Mouse (Mus musculus): Measurements from ENCODE around the gene Ier2. TPM values are rescaled to one million over a fixed set of nuclear protein-coding genes. Genes with fewer than 3 reads are reported as not detected.

Gene Ier2
- total RNA-seq, 1 experiment: 49.7 TPM

- TF ChIP-seq ZC3H11A (IDR thresholded peaks at IDR 0.05; ENCODE audit: borderline replicate concordance, low read depth, low read length) (no peak), MAFK (IDR thresholded peaks at IDR 0.05; ENCODE audit: insufficient read depth, low read depth, low read length) (no peak), ZNF384 (IDR thresholded peaks at IDR 0.05; ENCODE audit: low read depth, low read length) (no peak), CHD2 (IDR thresholded peaks at IDR 0.05; ENCODE audit: low read depth, low read length) (no peak), HCFC1 (IDR thresholded peaks at IDR 0.05; ENCODE audit: borderline replicate concordance, insufficient read depth, low read length) (no peak)
- DNase-seq (ENCODE audit: low read depth, low spot score): no peak
- no peak overlapping the region for H3K9ac ChIP-seq (ENCODE audit: insufficient read depth, low read depth, low read length, poor library complexity, severe bottlenecking)
- in situ Hi-C loops (cut with MboI; ENCODE audit: low sequenced_read_pairs in 2 of 2, unreplicated experiment in 2 of 2): loop anchor here in 1 of 2 experiments (5.0 kb wide), 1 partner anchor 122 kb away; no protein-coding TSS in a partner anchor
- no peaks in the 10 kb centered on the region for H3K9me3 ChIP-seq (ENCODE audit: control insufficient read depth, insufficient read depth, low read depth, low read length)
- peaks cover 2 to 5% of the 10 kb centered on the region in 2 experiments; a peak in 1 of 4 replicates for H3K4me1 ChIP-seq (ENCODE audit: control insufficient read depth in 2 of 2, insufficient read depth in 2 of 2, low read length in 2 of 2, poor library complexity in 1 of 2)
- H3K36me3 ChIP-seq (ENCODE audit: control insufficient read depth, insufficient read depth, low read length, poor library complexity, severe bottlenecking): peaks cover 53% of the 10 kb centered on the region
- H3K4me3 ChIP-seq (ENCODE audit: insufficient read depth in 1 of 2, low read depth in 1 of 2, low read length in 2 of 2, poor library complexity in 1 of 2, severe bottlenecking in 1 of 2): no peak overlapping the region
- no peak overlapping the region for H3K27ac ChIP-seq (ENCODE audit: insufficient read depth, low read depth, low read length, poor library complexity, severe bottlenecking)
Observed at GRCm38 (mm10) chr8:84695140-84695539, 32.5 kb upstream of the Ier2 start.

DNA sequence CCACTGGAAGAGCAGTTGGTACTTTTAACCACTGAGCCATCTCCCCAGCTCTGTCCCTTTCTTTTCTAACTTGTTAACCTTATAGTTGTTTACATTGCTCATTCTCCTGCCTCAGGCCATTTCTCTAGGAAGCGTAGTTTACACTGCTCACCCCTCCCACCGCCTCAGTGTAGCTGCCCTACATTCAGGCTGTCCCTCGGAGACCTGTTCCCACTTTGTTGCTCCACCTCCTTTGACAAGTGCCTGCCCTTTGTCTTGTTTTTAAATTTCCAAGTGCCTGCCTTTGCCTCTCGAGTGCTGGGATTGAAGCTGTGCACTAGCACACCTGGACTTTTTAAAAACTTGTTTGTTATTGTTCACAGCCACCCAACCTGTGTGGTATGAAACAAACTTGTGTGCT lies 30.7 kb upstream of the Ier2 start:
- H3K4me3 ChIP-seq (ENCODE audit: insufficient read depth in 1 of 2, low read depth in 1 of 2, low read length in 2 of 2, poor library complexity in 1 of 2, severe bottlenecking in 1 of 2): no peak overlapping the region
- no peak overlapping the region for H3K9ac ChIP-seq (ENCODE audit: insufficient read depth, low read depth, low read length, poor library complexity, severe bottlenecking)
- peaks cover 1 to 5% of the 10 kb centered on the region in 2 experiments; a peak in 3 of 4 replicates for H3K4me1 ChIP-seq (ENCODE audit: control insufficient read depth in 2 of 2, insufficient read depth in 2 of 2, low read length in 2 of 2, poor library complexity in 1 of 2)
- in situ Hi-C loops (cut with MboI; ENCODE audit: low sequenced_read_pairs in 2 of 2, unreplicated experiment in 2 of 2): no loop called here
- H3K27ac ChIP-seq (ENCODE audit: insufficient read depth, low read depth, low read length, poor library complexity, severe bottlenecking): no peak overlapping the region
- DNase-seq (ENCODE audit: low read depth, low spot score): no peak
- TF ChIP-seq ZNF384 (IDR thresholded peaks at IDR 0.05; ENCODE audit: low read depth, low read length) (no peak), ZC3H11A (IDR thresholded peaks at IDR 0.05; ENCODE audit: borderline replicate concordance, low read depth, low read length) (no peak), CHD2 (IDR thresholded peaks at IDR 0.05; ENCODE audit: low read depth, low read length) (no peak), MAFK (IDR thresholded peaks at IDR 0.05; ENCODE audit: insufficient read depth, low read depth, low read length) (no peak), HCFC1 (IDR thresholded peaks at IDR 0.05; ENCODE audit: borderline replicate concordance, insufficient read depth, low read length) (no peak)
- H3K9me3 ChIP-seq (ENCODE audit: control insufficient read depth, insufficient read depth, low read depth, low read length): no peaks in the 10 kb centered on the region
- H3K36me3 ChIP-seq (ENCODE audit: control insufficient read depth, insufficient read depth, low read length, poor library complexity, severe bottlenecking): peaks cover 39% of the 10 kb centered on the region

DNA sequence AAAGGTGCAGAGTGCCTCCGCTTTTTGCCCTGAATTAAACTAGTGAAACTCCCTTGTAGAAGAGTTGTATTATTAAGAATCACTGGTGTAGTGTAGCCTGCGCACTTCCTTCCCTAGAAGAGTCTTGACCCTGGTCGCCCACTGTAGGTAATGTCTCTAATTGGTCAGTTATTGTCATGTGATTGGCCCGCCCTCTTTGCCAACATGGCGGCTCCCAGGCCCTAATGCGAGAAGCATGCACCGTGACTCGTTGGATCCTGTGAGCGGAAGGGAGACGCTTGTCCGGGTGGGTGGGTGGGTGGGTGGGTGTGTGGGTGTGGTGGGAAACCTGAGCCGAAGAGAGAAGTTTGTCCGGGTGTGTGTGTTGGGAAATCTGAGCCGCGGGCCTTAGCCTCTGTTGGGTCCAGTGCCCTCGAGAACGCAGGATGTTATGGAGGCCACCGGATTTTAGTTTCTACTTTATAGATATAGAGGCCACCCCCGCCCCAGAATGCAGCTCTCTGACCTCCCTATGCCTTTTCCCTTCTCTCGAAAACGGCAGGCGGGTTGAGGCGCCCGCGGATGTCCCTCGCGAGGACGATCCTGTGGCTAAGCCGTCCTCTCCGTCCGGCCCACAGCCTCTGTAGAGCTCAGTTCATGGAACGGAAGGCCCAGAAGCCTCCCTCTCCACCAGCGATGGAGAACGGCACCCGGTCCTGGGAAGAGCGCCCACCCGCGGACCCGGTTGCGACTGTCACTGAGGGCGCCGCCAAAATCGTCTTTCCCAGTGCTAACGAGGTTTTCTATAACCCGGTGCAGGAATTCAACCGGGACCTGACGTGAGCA lies 26.7 kb upstream of the Ier2 start:
- Histone ChIP-seq H3K27ac (ENCODE audit: insufficient read depth, low read depth, low read length, poor library complexity, severe bottlenecking) (peak overlapping the region; percentile 69; the same call in 1 of the 2 replicates), H3K4me3 (ENCODE audit: insufficient read depth in 1 of 2, low read depth in 1 of 2, low read length in 2 of 2, poor library complexity in 1 of 2, severe bottlenecking in 1 of 2) (peak overlapping the region; percentile 81 to 97), H3K36me3 (ENCODE audit: control insufficient read depth, insufficient read depth, low read length, poor library complexity, severe bottlenecking) (peaks cover 26% of the 10 kb centered on the region), H3K4me1 (ENCODE audit: control insufficient read depth in 2 of 2, insufficient read depth in 2 of 2, low read length in 2 of 2, poor library complexity in 1 of 2) (peaks cover 6 to 15% of the 10 kb centered on the region in 2 experiments; a peak in 3 of 4 replicates), H3K9ac (ENCODE audit: insufficient read depth, low read depth, low read length, poor library complexity, severe bottlenecking) (peak overlapping the region; percentile 96), H3K9me3 (ENCODE audit: control insufficient read depth, insufficient read depth, low read depth, low read length) (no peaks in the 10 kb centered on the region)
- TF ChIP-seq MAFK (IDR thresholded peaks at IDR 0.05; ENCODE audit: insufficient read depth, low read depth, low read length) (no peak), HCFC1 (IDR thresholded peaks at IDR 0.05; ENCODE audit: borderline replicate concordance, insufficient read depth, low read length) (peak; percentile 88), CHD2 (IDR thresholded peaks at IDR 0.05; ENCODE audit: low read depth, low read length) (peak; percentile 51; the same call in 1 of the 2 replicates), ZNF384 (IDR thresholded peaks at IDR 0.05; ENCODE audit: low read depth, low read length) (no peak)
- no peak for DNase-seq (ENCODE audit: low read depth, low spot score)
- in situ Hi-C loops (cut with MboI; ENCODE audit: low sequenced_read_pairs in 2 of 2, unreplicated experiment in 2 of 2): no loop called here

DNA sequence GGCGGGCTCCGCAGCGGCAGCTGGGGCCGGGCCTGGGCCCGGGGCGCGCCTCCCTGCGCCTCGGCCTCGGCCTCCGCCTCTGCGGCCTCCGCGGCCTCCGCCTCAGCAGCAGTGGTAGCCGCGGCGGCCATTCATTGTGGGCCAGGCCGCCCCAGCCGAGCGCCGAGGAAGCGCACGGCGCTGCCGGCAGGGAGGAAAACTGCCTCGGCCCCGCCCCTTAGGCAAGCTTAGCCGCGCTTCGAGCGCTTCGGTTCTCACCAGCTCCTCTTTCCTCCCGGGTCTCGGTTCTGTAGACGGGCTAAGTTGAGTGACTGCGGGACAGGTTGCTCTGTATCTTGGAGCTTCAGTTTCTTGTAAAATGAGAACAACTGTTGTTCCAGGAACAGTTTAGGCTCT lies 25.1 kb upstream of the Ier2 start, which contains the start of gene Nacc1:
Nacc1 (minus strand) TSS at position 158 of the 396 bp plus-strand sequence.
- Histone ChIP-seq H3K36me3 (ENCODE audit: control insufficient read depth, insufficient read depth, low read length, poor library complexity, severe bottlenecking) (peaks cover 23% of the 10 kb centered on the region), H3K4me1 (ENCODE audit: control insufficient read depth in 2 of 2, insufficient read depth in 2 of 2, low read length in 2 of 2, poor library complexity in 1 of 2) (peaks cover 9 to 18% of the 10 kb centered on the region in 2 experiments; a peak in 3 of 4 replicates)

More for the DNA sequence above, 25.1 kb upstream of the Ier2 start, which contains the start of gene Nacc1:
- Histone ChIP-seq H3K9ac (ENCODE audit: insufficient read depth, low read depth, low read length, poor library complexity, severe bottlenecking) (peak within 1 kb of the TSS; percentile 95), H3K4me3 (ENCODE audit: insufficient read depth in 1 of 2, low read depth in 1 of 2, low read length in 2 of 2, poor library complexity in 1 of 2, severe bottlenecking in 1 of 2) (peak within 1 kb of the TSS; percentile 83 to 100), H3K9me3 (ENCODE audit: control insufficient read depth, insufficient read depth, low read depth, low read length) (no peaks in the 10 kb centered on the region), H3K27ac (ENCODE audit: insufficient read depth, low read depth, low read length, poor library complexity, severe bottlenecking) (peak within 1 kb of the TSS; percentile 99)
- TF ChIP-seq HCFC1 (IDR thresholded peaks at IDR 0.05; ENCODE audit: borderline replicate concordance, insufficient read depth, low read length): peak; percentile 76
- no peak for TF ChIP-seq ZNF384 (IDR thresholded peaks at IDR 0.05; ENCODE audit: low read depth, low read length)
- no peak for TF ChIP-seq CHD2 (IDR thresholded peaks at IDR 0.05; ENCODE audit: low read depth, low read length)
- TF ChIP-seq MAFK (IDR thresholded peaks at IDR 0.05; ENCODE audit: insufficient read depth, low read depth, low read length): no peak
- no peak for TF ChIP-seq ZC3H11A (IDR thresholded peaks at IDR 0.05; ENCODE audit: borderline replicate concordance, low read depth, low read length)
- in situ Hi-C loops (cut with MboI; ENCODE audit: low sequenced_read_pairs in 2 of 2, unreplicated experiment in 2 of 2): no loop called here
- DNase-seq (ENCODE audit: low read depth, low spot score): no peak

Data from ES-E14 (cell line).